Comparison of ENCODE assay signal across 9 mouse cellular contexts in genomic region chr7:135860741-135861408, GRCm38 (mm10).
DNase-seq lines count a peak whose midpoint lies in the region; ATAC-seq and TF ChIP-seq lines count a peak whose summit lies in the region.
"Had no signal": no experiment of that assay in that cellular context is flagged by ENCODE, and none has a peak within 500 bp of the region (broad histone marks: within the 10 kb centered on the region; RNA-seq: fewer than 3 reads in every experiment).

No protein-coding gene starts in this region.

- peak; percentile 25 for DNase-seq in adrenal gland, adult 2 months
- no peak for DNase-seq in adrenal gland, postnatal 4 days (ENCODE audit: low spot score in 2 of 2)
- DNase-seq in Patski (ENCODE audit: low read depth, low spot score), result no peak
- DNase-seq in heart, postnatal 10 days, result peak; percentile 68 to 74
- no peak for DNase-seq in limb, embryonic 10.5 days (ENCODE audit: low spot score)
- DNase-seq in cerebellum, adult 2 months, result no peak
- DNase-seq in urinary bladder, postnatal 14 days (ENCODE audit: low spot score), result no peak
- DNase-seq: cerebellum, postnatal 25 days had no signal

- TF ChIP-seq POLR2A in cerebellum, adult 2 months (IDR thresholded peaks at IDR 0.05; ENCODE audit: borderline replicate concordance, insufficient read depth, low read length), result no peak

- POLR2A ChIA-PET in Patski (lab: Charles Lee), result no interaction called here

- CTCF ChIA-PET in Patski (lab: Charles Lee), result no interaction called here

- intact Hi-C loops in heart, postnatal 10 days (cut with DNase I), result no loop called here

- TF ChIP-seq CTCF in Patski (IDR thresholded peaks at IDR 0.05), result no peak
- TF ChIP-seq CTCF in cerebellum, adult 2 months (IDR thresholded peaks at IDR 0.05; ENCODE audit: borderline replicate concordance, insufficient read depth, low read depth, low read length), result no peak

- peaks cover 58% of the 10 kb centered on the region for H3K4me1 ChIP-seq in limb, embryonic 10.5 days
- H3K4me1 ChIP-seq in cerebellum, adult 2 months (ENCODE audit: control insufficient read depth, insufficient read depth, low read length), result no peaks in the 10 kb centered on the region
- H3K4me1 ChIP-seq in forebrain, embryonic 12.5 days, result peaks cover 22% of the 10 kb centered on the region; the same call in 1 of the 2 replicates

- H3K4me2 ChIP-seq in forebrain, embryonic 12.5 days, result no peak overlapping the region

- no peaks in the 10 kb centered on the region for H3K36me3 ChIP-seq in limb, embryonic 10.5 days
- H3K36me3 ChIP-seq in forebrain, embryonic 12.5 days (replicated peaks), result no peaks in the 10 kb centered on the region

- 56% methylated on average over 14 of the region's 14 CpGs for WGBS in limb, embryonic 10.5 days
- 44% methylated on average over 14 of the region's 14 CpGs for WGBS in cerebellum, adult 2 months
- WGBS in forebrain, embryonic 12.5 days, result 61% methylated on average over 14 of the region's 14 CpGs

- H3K9ac ChIP-seq in forebrain, embryonic 12.5 days, result no peak overlapping the region

- peak; percentile 36 for ATAC-seq in Patski
- ATAC-seq in forebrain, embryonic 12.5 days (ENCODE audit: low FRiP score), result no peak

- no peaks in the 10 kb centered on the region for H3K9me3 ChIP-seq in limb, embryonic 10.5 days (replicated peaks)
- no peaks in the 10 kb centered on the region for H3K9me3 ChIP-seq in forebrain, embryonic 12.5 days

- no peaks in the 10 kb centered on the region for H3K27me3 ChIP-seq in Patski
- peaks cover 36% of the 10 kb centered on the region; the same call in 1 of the 2 replicates for H3K27me3 ChIP-seq in limb, embryonic 10.5 days (ENCODE audit: low read depth, poor library complexity, severe bottlenecking)
- no peaks in the 10 kb centered on the region; the same call in 1 of the 2 replicates for H3K27me3 ChIP-seq in cerebellum, adult 2 months (ENCODE audit: control insufficient read depth, insufficient read depth, low read length)
- peaks cover 23% of the 10 kb centered on the region for H3K27me3 ChIP-seq in forebrain, embryonic 12.5 days

- in situ Hi-C loops in Patski (cut with MboI; ENCODE audit: low pct_unique_long_range_greater_than_20kb), result no loop called here

- no peak overlapping the region for H3K4me3 ChIP-seq in limb, embryonic 10.5 days
- no peak overlapping the region for H3K4me3 ChIP-seq in cerebellum, adult 2 months (replicated peaks; ENCODE audit: insufficient read depth, low read depth, low read length)
- H3K4me3 ChIP-seq in forebrain, embryonic 12.5 days (replicated peaks), result no peak overlapping the region

- H3K27ac ChIP-seq in limb, embryonic 10.5 days, result peak overlapping the region; percentile 59
- H3K27ac ChIP-seq in cerebellum, adult 2 months (ENCODE audit: insufficient read depth, low read length), result no peak overlapping the region
- H3K27ac ChIP-seq in forebrain, embryonic 12.5 days, result no peak overlapping the region

Comparison
In these comparisons a context has a peak if more than half of its experiments do, and no peak if none do; other contexts are left out.
1. DNase-seq: peak in adrenal gland, adult 2 months (single experiment) and heart, postnatal 10 days (2 of 2); none in adrenal gland, postnatal 4 days (0 of 2), Patski (single experiment), limb, embryonic 10.5 days (single experiment), cerebellum, adult 2 months (0 of 2) and urinary bladder, postnatal 14 days (single experiment).